Mouse (Mus musculus) liver, embryonic 13.5 days (tissue): ENCODE results near the gene Btf3. TPM values are rescaled to one million over a fixed set of nuclear protein-coding genes. Genes with fewer than 3 reads are reported as not detected.

Experiments
- ATAC-seq: fragments of 200-750 bp; cut with Nextera tagmentation; 2 replicates; pipeline ENCODE4 v1.8.0; 2017; ENCODE audit warnings: low read depth, mild to moderate bottlenecking, moderate number of reproducible peaks, moderate library complexity
- DNase-seq: peaks from one replicate; pipeline ENCODE4 v3.0.0; 2022
- H3K27ac ChIP-seq: fragments of 300-500 bp; sonication (generic); 2 replicates; pipeline ENCODE4 v1.5.1; 2015; ENCODE audit warnings: moderate library complexity, mild to moderate bottlenecking, inconsistent platforms
- H3K27me3 ChIP-seq: fragments of 300-500 bp; sonication (generic); 2 replicates; pipeline ENCODE4 v1.6.1; 2015; ENCODE audit warnings: mild to moderate bottlenecking, inconsistent platforms
- H3K36me3 ChIP-seq: fragments of 300-500 bp; sonication (generic); 2 replicates; pipeline ENCODE4 v1.6.1; 2015; ENCODE audit warnings: mild to moderate bottlenecking, inconsistent platforms
- H3K4me1 ChIP-seq: fragments of 300-500 bp; sonication (generic); replicated peaks from 2 replicates; pipeline ENCODE4 v1.6.1; 2015; ENCODE audit warnings: inconsistent platforms
- H3K4me2 ChIP-seq: fragments of 300-500 bp; sonication (generic); 2 replicates; pipeline ENCODE4 v1.6.1; 2015; ENCODE audit warnings: inconsistent platforms, mild to moderate bottlenecking, moderate library complexity
- H3K4me3 ChIP-seq: fragments of 300-500 bp; sonication (generic); replicated peaks from 2 replicates; pipeline ENCODE4 v1.5.1; 2015; ENCODE audit warnings: mild to moderate bottlenecking, inconsistent platforms
- H3K9ac ChIP-seq: fragments of 300-500 bp; sonication (generic); 2 replicates; pipeline ENCODE4 v1.6.1; 2015; ENCODE audit warnings: mild to moderate bottlenecking, inconsistent platforms
- H3K9me3 ChIP-seq: fragments of 300-500 bp; sonication (generic); replicated peaks from 2 replicates; pipeline ENCODE4 v1.6.1; 2016; ENCODE audit warnings: inconsistent platforms
- WGBS: fragments of 180-500 bp; shearing (Covaris S2); methylation state at CpG from one replicate; pipeline ENCODE4 v1.1.7; 2015; ENCODE audit not compliant: insufficient replicate concordance; 5-methylcytosine and 5-hydroxymethylcytosine counted together
- polyA plus RNA-seq: library from polyadenylated mRNA; unstranded; fragments of >200 nt; fragmentation: Nextera tagmentation; extraction: Ambion mirVana; gene quantifications from 2 replicates; pipeline ENCODE4 v1.2.1, GENCODE M21; 2015

Gene Btf3
- polyA plus RNA-seq, 1 experiment from 2014 or later, result 521 TPM

- no peak for DNase-seq
- H3K36me3 ChIP-seq, result 0 out of 2 replicates have a peak, but pooled peaks cover 3% of the 10 kb centered on the region
- 78% methylated on average over 11 of the region's 11 CpGs for WGBS
- no peaks in the 10 kb centered on the region for H3K27me3 ChIP-seq
- no peak overlapping the region for H3K9ac ChIP-seq
- H3K4me1 ChIP-seq, result no peaks in the 10 kb centered on the region
- H3K9me3 ChIP-seq, result no peaks in the 10 kb centered on the region
- H3K27ac ChIP-seq, result no peak overlapping the region
- no peak for ATAC-seq
- H3K4me3 ChIP-seq, result no peak overlapping the region
- no peak overlapping the region for H3K4me2 ChIP-seq
These were observed 8.2 kb upstream of the Btf3 start for GRCm38 (mm10) chr13:98325034-98325433.

- WGBS, result 78% methylated on average over 6 of the region's 6 CpGs
- no peak for ATAC-seq
- 0 out of 2 replicates have a peak overlapping the region, but pooled peaks have one; percentile 97 for H3K9ac ChIP-seq
- H3K27me3 ChIP-seq, result no peaks in the 10 kb centered on the region
- H3K9me3 ChIP-seq, result no peaks in the 10 kb centered on the region
- H3K27ac ChIP-seq, result no peak overlapping the region
- H3K36me3 ChIP-seq, result peaks cover 22% of the 10 kb centered on the region
- peaks cover 29% of the 10 kb centered on the region for H3K4me1 ChIP-seq
- peak overlapping the region; percentile 98; the same call in 1 of the 2 replicates for H3K4me3 ChIP-seq
- H3K4me2 ChIP-seq, result peak overlapping the region; percentile 81
- DNase-seq, result no peak
These were observed 1.1 kb upstream of the Btf3 start for GRCm38 (mm10) chr13:98317911-98318310.

GRCm38 (mm10) chr13:98317246-98317677, 456 bp upstream of the Btf3 start:
- Histone ChIP-seq H3K4me2 (peak overlapping the region; percentile 81), H3K27me3 (no peaks in the 10 kb centered on the region), H3K9me3 (no peaks in the 10 kb centered on the region), H3K4me3 (peak overlapping the region; percentile 98), H3K9ac (peak overlapping the region; percentile 97), H3K36me3 (peaks cover 28% of the 10 kb centered on the region), H3K4me1 (peaks cover 29% of the 10 kb centered on the region), H3K27ac (peak overlapping the region; percentile 89)
- ATAC-seq (0 out of 2 replicates have a peak, but pooled peaks have one; percentile 39), DNase-seq (no peak)
- under 1% methylated on average over 16 of the region's 16 CpGs for WGBS

- Histone ChIP-seq H3K36me3 (peaks cover 39% of the 10 kb centered on the region), H3K4me2 (peak overlapping the region; percentile 81), H3K4me3 (peak overlapping the region; percentile 98), H3K27me3 (no peaks in the 10 kb centered on the region), H3K4me1 (peaks cover 34% of the 10 kb centered on the region), H3K27ac (peak overlapping the region; percentile 89), H3K9me3 (no peaks in the 10 kb centered on the region), H3K9ac (peak overlapping the region; percentile 97)
- DNase-seq (no peak), ATAC-seq (no peak)
- under 1% methylated on average over 17 of the region's 17 CpGs for WGBS
These were observed 696 bp downstream of the Btf3 start for GRCm38 (mm10) chr13:98316140-98316479.

GRCm38 (mm10) chr13:98315124-98315523, 1.7 kb downstream of the Btf3 start:
- ATAC-seq (no peak), DNase-seq (no peak)
- H3K4me1 ChIP-seq, result peaks cover 34% of the 10 kb centered on the region
- 46% methylated on average over 4 of the region's 4 CpGs for WGBS
- H3K4me3 ChIP-seq, result peak overlapping the region; percentile 98
- H3K9me3 ChIP-seq, result no peaks in the 10 kb centered on the region
- peak overlapping the region; percentile 81 for H3K4me2 ChIP-seq
- H3K9ac ChIP-seq, result peak overlapping the region; percentile 97
- peaks cover 46% of the 10 kb centered on the region for H3K36me3 ChIP-seq
- no peaks in the 10 kb centered on the region for H3K27me3 ChIP-seq
- no peak overlapping the region for H3K27ac ChIP-seq

- ATAC-seq (no peak), DNase-seq (no peak)
- H3K27me3 ChIP-seq, result no peaks in the 10 kb centered on the region
- peaks cover 32% of the 10 kb centered on the region for H3K4me1 ChIP-seq
- H3K4me2 ChIP-seq, result 0 out of 2 replicates have a peak overlapping the region, but pooled peaks have one; percentile 19
- H3K27ac ChIP-seq, result no peak overlapping the region
- WGBS, result 61% methylated on average over 7 of the region's 7 CpGs
- no peak overlapping the region for H3K9ac ChIP-seq
- H3K4me3 ChIP-seq, result no peak overlapping the region
- H3K9me3 ChIP-seq, result no peaks in the 10 kb centered on the region
- peaks cover 59% of the 10 kb centered on the region for H3K36me3 ChIP-seq
These were observed 3.2 kb downstream of the Btf3 start for GRCm38 (mm10) chr13:98313631-98314030.

GRCm38 (mm10) chr13:98311597-98311996, 5.2 kb downstream of the Btf3 start:
- Histone ChIP-seq H3K36me3 (peaks cover 69% of the 10 kb centered on the region), H3K9me3 (no peaks in the 10 kb centered on the region), H3K4me2 (no peak overlapping the region), H3K27me3 (no peaks in the 10 kb centered on the region), H3K4me1 (peaks cover 29% of the 10 kb centered on the region), H3K27ac (no peak overlapping the region), H3K4me3 (no peak overlapping the region), H3K9ac (no peak overlapping the region)
- no peak for DNase-seq
- 84% methylated on average over 5 of the region's 5 CpGs for WGBS
- ATAC-seq, result no peak

GRCm38 (mm10) chr13:98308724-98309123, 8.1 kb downstream of the Btf3 start:
- H3K36me3 ChIP-seq, result peaks cover 57% of the 10 kb centered on the region
- H3K4me3 ChIP-seq, result no peak overlapping the region
- H3K27me3 ChIP-seq, result no peaks in the 10 kb centered on the region
- no peak overlapping the region for H3K9ac ChIP-seq
- 73% methylated on average over 4 of the region's 4 CpGs for WGBS
- H3K27ac ChIP-seq, result no peak overlapping the region
- ATAC-seq, result no peak
- no peak for DNase-seq
- H3K4me2 ChIP-seq, result no peak overlapping the region
- no peaks in the 10 kb centered on the region for H3K9me3 ChIP-seq
- peaks cover 14% of the 10 kb centered on the region; the same call in 1 of the 2 replicates for H3K4me1 ChIP-seq

- ATAC-seq (no peak), DNase-seq (no peak)
- no peak overlapping the region for H3K9ac ChIP-seq
- no peaks in the 10 kb centered on the region for H3K27me3 ChIP-seq
- H3K4me3 ChIP-seq, result no peak overlapping the region
- no peaks in the 10 kb centered on the region for H3K9me3 ChIP-seq
- no peak overlapping the region for H3K4me2 ChIP-seq
- H3K27ac ChIP-seq, result no peak overlapping the region
- 81% methylated on average over 5 of the region's 5 CpGs for WGBS
- peaks cover 50% of the 10 kb centered on the region for H3K36me3 ChIP-seq
- H3K4me1 ChIP-seq, result 0 out of 2 replicates have a peak, but pooled peaks cover 9% of the 10 kb centered on the region
These were observed 8.8 kb downstream of the Btf3 start for GRCm38 (mm10) chr13:98308004-98308403.

GRCm38 (mm10) chr13:98306852-98307475, 9.8 kb downstream of the Btf3 start:
- Histone ChIP-seq H3K9ac (no peak overlapping the region), H3K4me1 (0 out of 2 replicates have a peak, but pooled peaks cover 8% of the 10 kb centered on the region), H3K4me3 (no peak overlapping the region), H3K9me3 (no peaks in the 10 kb centered on the region), H3K27ac (no peak overlapping the region), H3K36me3 (peaks cover 41% of the 10 kb centered on the region), H3K4me2 (no peak overlapping the region), H3K27me3 (no peaks in the 10 kb centered on the region)
- ATAC-seq (no peak), DNase-seq (no peak)
- 62% methylated on average over 14 of the region's 14 CpGs for WGBS

- Histone ChIP-seq H3K4me3 (no peak overlapping the region), H3K4me2 (no peak overlapping the region), H3K27ac (no peak overlapping the region), H3K27me3 (no peaks in the 10 kb centered on the region), H3K36me3 (peaks cover 35% of the 10 kb centered on the region), H3K9me3 (no peaks in the 10 kb centered on the region), H3K9ac (no peak overlapping the region), H3K4me1 (0 out of 2 replicates have a peak, but pooled peaks cover 4% of the 10 kb centered on the region)
- DNase-seq, result no peak
- no peak for ATAC-seq
- WGBS, result 46% methylated on average over 5 of the region's 5 CpGs
These were observed 10.4 kb downstream of the Btf3 start for GRCm38 (mm10) chr13:98306393-98306792.

GRCm38 (mm10) chr13:98305257-98305656, 11.5 kb downstream of the Btf3 start:
- peaks cover 24% of the 10 kb centered on the region for H3K36me3 ChIP-seq
- H3K4me2 ChIP-seq, result no peak overlapping the region
- WGBS, result 80% methylated on average over 9 of the region's 9 CpGs
- no peaks in the 10 kb centered on the region for H3K27me3 ChIP-seq
- 0 out of 2 replicates have a peak, but pooled peaks cover 4% of the 10 kb centered on the region for H3K4me1 ChIP-seq
- ATAC-seq, result no peak
- H3K9me3 ChIP-seq, result no peaks in the 10 kb centered on the region
- H3K27ac ChIP-seq, result no peak overlapping the region
- H3K4me3 ChIP-seq, result no peak overlapping the region
- DNase-seq, result no peak
- no peak overlapping the region for H3K9ac ChIP-seq
